Mouse (Mus musculus): ENCODE measurements at regions not wholly inside any gene's neighbourhood (a gene's known extent, or its start where the extent isn't known, plus 50 kb on each side); places are given as distances from the start of the nearest gene placed in this dataset.

GRCm38 (mm10) chr12:109662179-109662578 is 62.0 kb upstream of the Rtl1 start:
- no peak for ATAC-seq (ENCODE audit: insufficient number of reproducible peaks, insufficient read depth, low FRiP score, low read depth)
- no peaks in the 10 kb centered on the region for H3K27me3 ChIP-seq (ENCODE audit: control insufficient read depth, insufficient read depth, low read length)
- H3K4me3 ChIP-seq (ENCODE audit: low read depth, low read length): no peak overlapping the region
- peaks cover 6% of the 10 kb centered on the region for H3K36me3 ChIP-seq (ENCODE audit: control insufficient read depth, insufficient read depth, low read length)
- no peak overlapping the region for H3K4me2 ChIP-seq (replicated peaks; ENCODE audit: low read depth, low read length)
- no peaks in the 10 kb centered on the region for H3K9me3 ChIP-seq (ENCODE audit: control insufficient read depth, low read depth, low read length)
- H3K27ac ChIP-seq (ENCODE audit: low read length): no peak overlapping the region
- no peaks in the 10 kb centered on the region for H3K4me1 ChIP-seq (ENCODE audit: control insufficient read depth, insufficient read depth, low read length)
- WGBS: 63% methylated on average over 2 of the region's 2 CpGs
- H3K9ac ChIP-seq (replicated peaks; ENCODE audit: low read depth, low read length): no peak overlapping the region

GRCm38 (mm10) chr12:109674766-109675165 is 74.6 kb upstream of the Rtl1 start:
- Histone ChIP-seq H3K36me3 (ENCODE audit: control insufficient read depth, insufficient read depth, low read length) (peaks cover 31% of the 10 kb centered on the region), H3K4me2 (replicated peaks; ENCODE audit: low read depth, low read length) (no peak overlapping the region), H3K9ac (replicated peaks; ENCODE audit: low read depth, low read length) (no peak overlapping the region), H3K4me3 (ENCODE audit: low read depth, low read length) (no peak overlapping the region), H3K4me1 (ENCODE audit: control insufficient read depth, insufficient read depth, low read length) (0 out of 2 replicates have a peak, but pooled peaks cover 5% of the 10 kb centered on the region), H3K9me3 (ENCODE audit: control insufficient read depth, low read depth, low read length) (no peaks in the 10 kb centered on the region), H3K27ac (ENCODE audit: low read length) (no peak overlapping the region), H3K27me3 (ENCODE audit: control insufficient read depth, insufficient read depth, low read length) (no peaks in the 10 kb centered on the region)
- 53% methylated on average over 4 of the region's 4 CpGs for WGBS
- no peak for ATAC-seq (ENCODE audit: insufficient number of reproducible peaks, insufficient read depth, low FRiP score, low read depth)

GRCm38 (mm10) chr12:109694046-109694445 is 93.9 kb upstream of the Rtl1 start:
- H3K9ac ChIP-seq (replicated peaks; ENCODE audit: low read depth, low read length): no peak overlapping the region
- H3K9me3 ChIP-seq (ENCODE audit: control insufficient read depth, low read depth, low read length): no peaks in the 10 kb centered on the region
- no peak overlapping the region for H3K27ac ChIP-seq (ENCODE audit: low read length)
- H3K4me1 ChIP-seq (ENCODE audit: control insufficient read depth, insufficient read depth, low read length): no peaks in the 10 kb centered on the region
- 86% methylated on average over 4 of the region's 4 CpGs for WGBS
- H3K4me3 ChIP-seq (ENCODE audit: low read depth, low read length): no peak overlapping the region
- ATAC-seq (ENCODE audit: insufficient number of reproducible peaks, insufficient read depth, low FRiP score, low read depth): no peak
- H3K36me3 ChIP-seq (ENCODE audit: control insufficient read depth, insufficient read depth, low read length): peaks cover 34% of the 10 kb centered on the region; the same call in 1 of the 2 replicates
- no peak overlapping the region for H3K4me2 ChIP-seq (replicated peaks; ENCODE audit: low read depth, low read length)
- no peaks in the 10 kb centered on the region for H3K27me3 ChIP-seq (ENCODE audit: control insufficient read depth, insufficient read depth, low read length)

- no peak for ATAC-seq (ENCODE audit: insufficient number of reproducible peaks, insufficient read depth, low FRiP score, low read depth)
- Histone ChIP-seq H3K4me2 (replicated peaks; ENCODE audit: low read depth, low read length) (no peak overlapping the region), H3K9me3 (ENCODE audit: control insufficient read depth, low read depth, low read length) (no peaks in the 10 kb centered on the region), H3K4me1 (ENCODE audit: control insufficient read depth, insufficient read depth, low read length) (no peaks in the 10 kb centered on the region), H3K36me3 (ENCODE audit: control insufficient read depth, insufficient read depth, low read length) (peaks cover 37% of the 10 kb centered on the region; the same call in 1 of the 2 replicates), H3K27me3 (ENCODE audit: control insufficient read depth, insufficient read depth, low read length) (no peaks in the 10 kb centered on the region), H3K27ac (ENCODE audit: low read length) (no peak overlapping the region), H3K4me3 (ENCODE audit: low read depth, low read length) (no peak overlapping the region), H3K9ac (replicated peaks; ENCODE audit: low read depth, low read length) (no peak overlapping the region)
- WGBS: 76% methylated on average over 5 of the region's 5 CpGs
Observed at GRCm38 (mm10) chr12:109694801-109695430, 94.8 kb upstream of the Rtl1 start.

DNA sequence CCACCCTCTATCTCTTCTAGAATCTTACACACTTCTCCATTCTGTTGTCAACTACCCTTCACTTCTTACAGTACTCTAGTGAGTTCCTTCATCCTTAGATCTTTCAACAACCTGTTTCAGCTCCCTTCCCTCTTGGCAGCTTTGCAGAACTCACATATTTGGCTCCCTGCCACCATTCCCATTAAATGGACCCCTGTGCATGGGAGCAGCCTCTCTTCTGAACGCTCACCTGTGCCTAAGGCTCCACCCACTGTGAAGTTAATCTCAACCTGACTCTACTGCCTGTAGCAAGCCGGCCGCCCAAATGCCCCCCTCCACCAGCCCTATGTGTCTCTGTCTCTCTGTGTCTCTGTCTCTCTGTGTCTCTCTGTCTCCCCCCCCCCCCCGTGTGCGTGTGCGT is 106.7 kb upstream of the Rtl1 start:
- ATAC-seq (ENCODE audit: insufficient number of reproducible peaks, insufficient read depth, low FRiP score, low read depth): 0 out of 2 replicates have a peak, but pooled peaks have one; percentile 28
- 71% methylated on average over 6 of the region's 6 CpGs for WGBS

DNA sequence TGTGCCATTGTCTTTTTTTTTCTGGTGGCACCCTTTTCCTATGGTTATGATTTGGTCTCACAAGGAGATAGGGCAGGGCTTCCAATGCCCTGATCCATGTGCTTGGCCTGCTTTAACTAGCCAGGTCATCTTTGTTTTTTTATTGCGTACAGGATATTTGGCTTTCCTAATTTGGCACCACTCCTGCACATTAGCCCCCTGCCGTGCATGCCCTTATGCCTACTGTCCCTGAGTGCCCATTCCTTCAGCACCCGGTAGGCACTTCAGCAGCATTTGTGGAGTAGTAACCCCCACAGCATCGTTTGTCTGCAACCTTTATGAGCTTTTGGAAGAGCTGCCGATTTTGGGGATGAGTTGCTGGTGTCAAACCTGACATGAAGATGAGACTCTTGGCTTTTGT is 109.5 kb upstream of the Rtl1 start:
- H3K36me3 ChIP-seq (ENCODE audit: control insufficient read depth, insufficient read depth, low read length): 0 out of 2 replicates have a peak, but pooled peaks cover 4% of the 10 kb centered on the region
- H3K27me3 ChIP-seq (ENCODE audit: control insufficient read depth, insufficient read depth, low read length): no peaks in the 10 kb centered on the region
- H3K4me3 ChIP-seq (ENCODE audit: low read depth, low read length): no peak overlapping the region
- no peaks in the 10 kb centered on the region for H3K4me1 ChIP-seq (ENCODE audit: control insufficient read depth, insufficient read depth, low read length)
- H3K9ac ChIP-seq (replicated peaks; ENCODE audit: low read depth, low read length): no peak overlapping the region
- 95% methylated on average over 5 of the region's 5 CpGs for WGBS
- ATAC-seq (ENCODE audit: insufficient number of reproducible peaks, insufficient read depth, low FRiP score, low read depth): no peak
- no peak overlapping the region for H3K27ac ChIP-seq (ENCODE audit: low read length)
- no peak overlapping the region for H3K4me2 ChIP-seq (replicated peaks; ENCODE audit: low read depth, low read length)
- no peaks in the 10 kb centered on the region for H3K9me3 ChIP-seq (ENCODE audit: control insufficient read depth, low read depth, low read length)

More for the DNA sequence above, 106.7 kb upstream of the Rtl1 start:
- H3K9ac ChIP-seq (replicated peaks; ENCODE audit: low read depth, low read length): no peak overlapping the region
- H3K4me2 ChIP-seq (replicated peaks; ENCODE audit: low read depth, low read length): no peak overlapping the region
- no peak overlapping the region for H3K4me3 ChIP-seq (ENCODE audit: low read depth, low read length)
- H3K27ac ChIP-seq (ENCODE audit: low read length): no peak overlapping the region
- H3K27me3 ChIP-seq (ENCODE audit: control insufficient read depth, insufficient read depth, low read length): no peaks in the 10 kb centered on the region
- H3K4me1 ChIP-seq (ENCODE audit: control insufficient read depth, insufficient read depth, low read length): no peaks in the 10 kb centered on the region
- H3K36me3 ChIP-seq (ENCODE audit: control insufficient read depth, insufficient read depth, low read length): no peaks in the 10 kb centered on the region
- no peaks in the 10 kb centered on the region for H3K9me3 ChIP-seq (ENCODE audit: control insufficient read depth, low read depth, low read length)

DNA sequence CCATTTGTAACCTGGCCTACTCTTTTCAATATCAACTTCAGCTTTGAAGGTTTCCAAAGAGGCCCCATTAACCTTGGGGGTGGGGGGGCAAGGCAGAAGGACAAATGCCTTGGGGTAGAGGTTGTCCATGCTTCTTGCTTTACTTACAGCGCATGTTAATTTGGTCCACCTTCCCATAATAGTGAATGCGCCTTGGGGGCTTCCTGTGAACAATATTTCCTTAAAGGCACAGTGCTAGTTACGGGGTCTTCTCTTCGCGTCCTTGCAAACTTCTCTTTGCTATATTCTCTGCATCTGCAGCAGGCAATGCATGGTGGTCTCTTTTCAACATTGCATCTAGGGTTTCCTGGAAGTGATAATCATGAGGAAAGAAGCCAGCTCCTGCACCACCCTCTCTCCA is 111.3 kb upstream of the Rtl1 start:
- Histone ChIP-seq H3K27ac (ENCODE audit: low read length) (no peak overlapping the region), H3K9me3 (ENCODE audit: control insufficient read depth, low read depth, low read length) (no peaks in the 10 kb centered on the region), H3K4me1 (ENCODE audit: control insufficient read depth, insufficient read depth, low read length) (no peaks in the 10 kb centered on the region), H3K4me3 (ENCODE audit: low read depth, low read length) (no peak overlapping the region), H3K4me2 (replicated peaks; ENCODE audit: low read depth, low read length) (no peak overlapping the region), H3K36me3 (ENCODE audit: control insufficient read depth, insufficient read depth, low read length) (peaks cover 10% of the 10 kb centered on the region; the same call in 1 of the 2 replicates), H3K9ac (replicated peaks; ENCODE audit: low read depth, low read length) (no peak overlapping the region), H3K27me3 (ENCODE audit: control insufficient read depth, insufficient read depth, low read length) (no peaks in the 10 kb centered on the region)
- ATAC-seq (ENCODE audit: insufficient number of reproducible peaks, insufficient read depth, low FRiP score, low read depth): no peak
- WGBS: 97% methylated on average over 5 of the region's 5 CpGs

GRCm38 (mm10) chr12:109711946-109712345 is 111.8 kb upstream of the Rtl1 start:
- no peak for ATAC-seq (ENCODE audit: insufficient number of reproducible peaks, insufficient read depth, low FRiP score, low read depth)
- no peaks in the 10 kb centered on the region for H3K4me1 ChIP-seq (ENCODE audit: control insufficient read depth, insufficient read depth, low read length)
- H3K36me3 ChIP-seq (ENCODE audit: control insufficient read depth, insufficient read depth, low read length): peaks cover 10% of the 10 kb centered on the region; the same call in 1 of the 2 replicates
- WGBS: 95% methylated on average over 7 of the region's 7 CpGs
- no peaks in the 10 kb centered on the region for H3K9me3 ChIP-seq (ENCODE audit: control insufficient read depth, low read depth, low read length)
- H3K9ac ChIP-seq (replicated peaks; ENCODE audit: low read depth, low read length): no peak overlapping the region
- H3K4me3 ChIP-seq (ENCODE audit: low read depth, low read length): no peak overlapping the region
- no peak overlapping the region for H3K4me2 ChIP-seq (replicated peaks; ENCODE audit: low read depth, low read length)
- H3K27ac ChIP-seq (ENCODE audit: low read length): no peak overlapping the region
- H3K27me3 ChIP-seq (ENCODE audit: control insufficient read depth, insufficient read depth, low read length): no peaks in the 10 kb centered on the region

DNA sequence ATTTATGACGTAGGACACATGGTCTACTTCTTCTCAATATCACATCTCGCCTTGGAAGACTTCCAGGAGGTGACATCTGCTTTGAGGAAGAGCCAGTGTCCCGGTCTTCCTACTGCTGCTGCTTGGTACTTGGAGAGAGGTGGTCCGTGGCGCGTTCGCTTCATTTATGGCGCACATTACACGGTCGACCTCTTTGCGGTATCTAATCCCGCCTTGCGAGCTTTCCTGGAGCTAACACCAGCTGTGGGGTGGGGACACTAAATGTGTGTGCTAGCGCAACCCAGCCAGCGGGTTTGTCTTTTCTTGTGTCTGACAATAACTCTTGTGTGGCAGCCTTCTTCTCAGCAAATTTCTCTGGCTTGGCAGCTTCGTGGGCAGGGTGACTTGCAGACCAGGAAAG is 112.3 kb upstream of the Rtl1 start:
- H3K27ac ChIP-seq (ENCODE audit: low read length): no peak overlapping the region
- no peak overlapping the region for H3K4me3 ChIP-seq (ENCODE audit: low read depth, low read length)
- H3K36me3 ChIP-seq (ENCODE audit: control insufficient read depth, insufficient read depth, low read length): peaks cover 13% of the 10 kb centered on the region; the same call in 1 of the 2 replicates
- H3K9me3 ChIP-seq (ENCODE audit: control insufficient read depth, low read depth, low read length): no peaks in the 10 kb centered on the region
- no peaks in the 10 kb centered on the region for H3K4me1 ChIP-seq (ENCODE audit: control insufficient read depth, insufficient read depth, low read length)
- 91% methylated on average over 16 of the region's 16 CpGs for WGBS
- no peaks in the 10 kb centered on the region for H3K27me3 ChIP-seq (ENCODE audit: control insufficient read depth, insufficient read depth, low read length)
- H3K9ac ChIP-seq (replicated peaks; ENCODE audit: low read depth, low read length): no peak overlapping the region
- no peak for ATAC-seq (ENCODE audit: insufficient number of reproducible peaks, insufficient read depth, low FRiP score, low read depth)
- no peak overlapping the region for H3K4me2 ChIP-seq (replicated peaks; ENCODE audit: low read depth, low read length)

Data from stomach, embryonic 14.5 days (tissue).